Mouse (Mus musculus): ENCODE measurements around the gene Tbc1d22a. TPM values are rescaled to one million over a fixed set of nuclear protein-coding genes. Genes with fewer than 3 reads are reported as not detected.
A peak's percentile ranks its signal among the peaks of the same experiment; 100 is the strongest.
"Not testable (repeated sequence)": the region's sequence is repeated elsewhere in the genome, so short reads cannot be mapped to it uniquely, and the experiment has no call there.

Tbc1d22a gene
- polyA plus RNA-seq, 1 experiment from 2014 or later = 8.7 TPM

DNA sequence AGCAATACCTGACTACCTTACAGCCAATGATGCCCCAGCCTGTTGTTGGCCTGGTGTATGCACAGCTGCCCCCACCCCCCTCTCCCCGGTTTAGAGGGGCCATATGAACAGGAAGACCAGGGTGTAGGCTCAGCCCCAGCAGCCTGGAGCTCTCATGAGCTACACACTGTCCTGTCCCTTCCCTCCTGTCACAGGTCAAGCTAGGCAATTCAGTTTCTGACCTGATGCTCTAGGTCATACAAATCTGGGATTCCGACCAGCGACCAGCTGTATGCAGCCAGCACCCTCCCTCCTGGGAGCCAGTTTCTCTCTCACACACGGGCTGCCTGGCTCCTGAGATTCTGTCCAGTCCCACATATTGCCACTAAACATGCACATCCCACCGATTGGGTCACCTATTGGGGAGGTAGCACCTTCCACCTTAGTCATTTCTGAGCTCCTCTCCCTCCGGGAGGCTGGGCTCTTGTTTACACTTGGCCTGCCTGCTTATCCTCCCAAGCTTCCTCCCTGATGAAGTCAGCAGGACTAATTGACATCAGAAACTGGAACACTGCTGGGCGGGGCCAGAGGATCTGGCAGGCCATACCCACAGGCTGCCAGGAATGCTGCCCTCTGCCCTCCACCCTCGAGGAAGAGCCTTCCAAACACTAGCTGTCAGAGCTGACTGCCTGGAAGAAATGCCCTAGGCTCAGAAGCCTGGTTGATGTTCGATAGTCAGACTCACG is 25.4 kb upstream of the Tbc1d22a start:
- TF ChIP-seq EP300 (optimal IDR thresholded peaks at IDR 0.05) (no peak), CTCF (IDR thresholded peaks at IDR 0.05; ENCODE audit: low read depth) (peak; percentile 31)
- Histone ChIP-seq H3K4me2 (replicated peaks; ENCODE audit: low read depth) (no peak overlapping the region), H3K4me3 (ENCODE audit: low read depth, low read length) (no peak overlapping the region), H3K27me3 (ENCODE audit: control insufficient read depth, insufficient read depth, low read length) (no peaks in the 10 kb centered on the region), H3K9me3 (ENCODE audit: control insufficient read depth, low read length) (no peaks in the 10 kb centered on the region), H3K36me3 (ENCODE audit: control insufficient read depth, insufficient read depth, low read length) (no peaks in the 10 kb centered on the region), H3K4me1 (replicated peaks; ENCODE audit: control insufficient read depth, insufficient read depth) (peaks cover 7% of the 10 kb centered on the region; the same call in 1 of the 2 replicates), H3K27ac (replicated peaks) (peak overlapping the region; percentile 70), H3K9ac (ENCODE audit: low read length) (peak overlapping the region; percentile 38; the same call in 1 of the 2 replicates)
- 25% methylated on average over 10 of the region's 10 CpGs for WGBS
- ATAC-seq (ENCODE audit: low FRiP score, low TSS enrichment) = peak; percentile 65
- peak; percentile 78 for DNase-seq (ENCODE audit: low spot score)

DNA sequence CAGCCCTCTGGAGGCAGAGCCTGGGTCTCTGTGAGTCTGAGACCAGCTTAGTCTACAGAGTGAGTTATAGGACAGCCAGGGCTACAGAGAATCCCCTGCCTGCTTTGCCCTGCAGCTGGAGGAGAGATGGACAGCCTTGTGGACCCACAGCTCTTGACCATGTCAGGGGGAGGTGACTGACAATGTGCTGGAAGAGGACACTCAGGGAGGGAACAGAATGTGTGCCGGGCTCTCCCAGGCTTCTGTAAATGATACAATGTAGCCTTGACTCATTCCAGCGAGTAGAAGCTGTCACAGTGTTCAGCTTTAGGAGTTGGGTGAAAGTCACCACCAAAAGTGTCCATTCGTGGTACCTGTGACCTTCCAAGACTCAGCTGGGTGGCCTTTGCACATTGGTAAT is 23.9 kb upstream of the Tbc1d22a start:
- no peaks in the 10 kb centered on the region for H3K36me3 ChIP-seq (ENCODE audit: control insufficient read depth, insufficient read depth, low read length)
- H3K4me3 ChIP-seq (ENCODE audit: low read depth, low read length) = no peak overlapping the region
- H3K9me3 ChIP-seq (ENCODE audit: control insufficient read depth, low read length) = no peaks in the 10 kb centered on the region
- DNase-seq (ENCODE audit: low spot score) (no peak), ATAC-seq (ENCODE audit: low FRiP score, low TSS enrichment) (no peak)
- 0 out of 2 replicates have a peak, but pooled peaks cover 5% of the 10 kb centered on the region for H3K4me1 ChIP-seq (replicated peaks; ENCODE audit: control insufficient read depth, insufficient read depth)
- H3K9ac ChIP-seq (ENCODE audit: low read length) = no peak overlapping the region
- no peak for TF ChIP-seq EP300 (optimal IDR thresholded peaks at IDR 0.05)
- TF ChIP-seq CTCF (IDR thresholded peaks at IDR 0.05; ENCODE audit: low read depth) = no peak
- no peak overlapping the region for H3K4me2 ChIP-seq (replicated peaks; ENCODE audit: low read depth)
- 73% methylated on average over 3 of the region's 3 CpGs for WGBS
- H3K27me3 ChIP-seq (ENCODE audit: control insufficient read depth, insufficient read depth, low read length) = no peaks in the 10 kb centered on the region
- no peak overlapping the region; the same call in 1 of the 2 replicates for H3K27ac ChIP-seq (replicated peaks)

DNA sequence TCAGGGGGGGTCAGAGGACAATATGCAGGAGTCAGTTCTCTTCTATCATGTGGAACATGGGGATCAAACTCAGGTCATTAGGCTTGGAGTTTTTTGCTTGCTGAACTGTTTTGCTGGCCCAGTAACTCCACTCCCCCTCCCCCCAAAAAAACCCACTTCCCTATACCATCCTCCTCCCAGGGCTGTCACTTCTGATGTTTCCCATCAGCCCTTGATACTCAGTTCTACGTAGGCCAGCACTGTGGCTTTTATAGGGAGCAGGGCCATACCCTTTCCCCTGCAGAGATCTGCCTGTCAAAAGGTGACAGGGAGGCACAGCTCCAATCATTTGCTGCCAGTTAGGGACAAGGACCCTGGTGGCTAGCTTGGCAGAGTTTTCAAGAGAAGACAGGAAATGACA is 22.8 kb upstream of the Tbc1d22a start:
- no peak overlapping the region for H3K4me2 ChIP-seq (replicated peaks; ENCODE audit: low read depth)
- H3K9me3 ChIP-seq (ENCODE audit: control insufficient read depth, low read length) = no peaks in the 10 kb centered on the region
- H3K9ac ChIP-seq (ENCODE audit: low read length) = no peak overlapping the region
- no peak for DNase-seq (ENCODE audit: low spot score)
- whole genome bisulfite sequencing = 46% methylated on average over 1 of the region's 1 CpGs
- no peaks in the 10 kb centered on the region for H3K27me3 ChIP-seq (ENCODE audit: control insufficient read depth, insufficient read depth, low read length)
- H3K4me1 ChIP-seq (replicated peaks; ENCODE audit: control insufficient read depth, insufficient read depth) = 0 out of 2 replicates have a peak, but pooled peaks cover 5% of the 10 kb centered on the region
- ATAC-seq (ENCODE audit: low FRiP score, low TSS enrichment) = no peak
- H3K27ac ChIP-seq (replicated peaks) = no peak overlapping the region
- no peak overlapping the region for H3K4me3 ChIP-seq (ENCODE audit: low read depth, low read length)
- no peak for TF ChIP-seq EP300 (optimal IDR thresholded peaks at IDR 0.05)
- no peak for TF ChIP-seq CTCF (IDR thresholded peaks at IDR 0.05; ENCODE audit: low read depth)
- H3K36me3 ChIP-seq (ENCODE audit: control insufficient read depth, insufficient read depth, low read length) = no peaks in the 10 kb centered on the region

GRCm38 (mm10) chr15:86191933-86192332 is 22.3 kb upstream of the Tbc1d22a start:
- 65% methylated on average over 3 of the region's 3 CpGs for WGBS

GRCm38 (mm10) chr15:86194676-86195453 is 19.4 kb upstream of the Tbc1d22a start:
- H3K9ac ChIP-seq (ENCODE audit: low read length); H3K4me2 ChIP-seq (replicated peaks; ENCODE audit: low read depth): not testable (repeated sequence)
- 77% methylated on average over 53 of the region's 55 CpGs for WGBS

More at GRCm38 (mm10) chr15:86191933-86192332, 22.3 kb upstream of the Tbc1d22a start:
- no peak for ATAC-seq (ENCODE audit: low FRiP score, low TSS enrichment)
- no peak overlapping the region for H3K27ac ChIP-seq (replicated peaks)
- H3K36me3 ChIP-seq (ENCODE audit: control insufficient read depth, insufficient read depth, low read length) = no peaks in the 10 kb centered on the region
- H3K4me1 ChIP-seq (replicated peaks; ENCODE audit: control insufficient read depth, insufficient read depth) = 0 out of 2 replicates have a peak, but pooled peaks cover 5% of the 10 kb centered on the region
- no peaks in the 10 kb centered on the region for H3K27me3 ChIP-seq (ENCODE audit: control insufficient read depth, insufficient read depth, low read length)
- H3K9ac ChIP-seq (ENCODE audit: low read length) = no peak overlapping the region
- H3K9me3 ChIP-seq (ENCODE audit: control insufficient read depth, low read length) = no peaks in the 10 kb centered on the region
- DNase-seq (ENCODE audit: low spot score) = no peak
- TF ChIP-seq CTCF (IDR thresholded peaks at IDR 0.05; ENCODE audit: low read depth) = no peak
- TF ChIP-seq EP300 (optimal IDR thresholded peaks at IDR 0.05) = no peak
- no peak overlapping the region for H3K4me3 ChIP-seq (ENCODE audit: low read depth, low read length)
- H3K4me2 ChIP-seq (replicated peaks; ENCODE audit: low read depth) = no peak overlapping the region

DNA sequence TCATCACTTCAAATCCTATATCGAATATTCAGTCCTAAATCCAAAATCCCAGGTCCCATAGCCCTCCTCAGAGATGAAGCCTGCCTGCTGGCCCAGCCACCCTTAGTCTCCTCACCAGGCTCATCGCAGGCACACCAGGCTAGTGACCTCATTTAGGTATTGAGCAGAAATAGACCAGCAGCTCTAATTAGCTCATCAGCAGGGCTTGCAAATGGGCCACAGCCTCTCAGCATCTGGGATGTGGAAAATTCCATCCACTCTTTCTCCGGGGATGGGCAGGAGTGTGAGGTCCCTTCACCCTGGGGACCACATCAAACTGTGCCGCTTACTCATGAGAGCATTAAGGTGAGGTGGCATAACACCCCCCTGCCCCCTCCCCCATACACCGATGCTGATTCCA is 15.2 kb upstream of the Tbc1d22a start:
- Histone ChIP-seq H3K9me3 (ENCODE audit: control insufficient read depth, low read length) (no peaks in the 10 kb centered on the region), H3K4me2 (replicated peaks; ENCODE audit: low read depth) (no peak overlapping the region), H3K36me3 (ENCODE audit: control insufficient read depth, insufficient read depth, low read length) (no peaks in the 10 kb centered on the region), H3K4me1 (replicated peaks; ENCODE audit: control insufficient read depth, insufficient read depth) (no peaks in the 10 kb centered on the region), H3K4me3 (ENCODE audit: low read depth, low read length) (no peak overlapping the region), H3K27me3 (ENCODE audit: control insufficient read depth, insufficient read depth, low read length) (no peaks in the 10 kb centered on the region), H3K27ac (replicated peaks) (no peak overlapping the region), H3K9ac (ENCODE audit: low read length) (no peak overlapping the region)
- ATAC-seq (ENCODE audit: low FRiP score, low TSS enrichment) (no peak), DNase-seq (ENCODE audit: low spot score) (no peak)
- no peak for TF ChIP-seq EP300 (optimal IDR thresholded peaks at IDR 0.05)
- no peak for TF ChIP-seq CTCF (IDR thresholded peaks at IDR 0.05; ENCODE audit: low read depth)
- 83% methylated on average over 5 of the region's 5 CpGs for WGBS

More at GRCm38 (mm10) chr15:86194676-86195453, 19.4 kb upstream of the Tbc1d22a start:
- not testable (repeated sequence) for DNase-seq (ENCODE audit: low spot score); H3K36me3 ChIP-seq (ENCODE audit: control insufficient read depth, insufficient read depth, low read length); H3K4me1 ChIP-seq (replicated peaks; ENCODE audit: control insufficient read depth, insufficient read depth); H3K4me3 ChIP-seq (ENCODE audit: low read depth, low read length); H3K27me3 ChIP-seq (ENCODE audit: control insufficient read depth, insufficient read depth, low read length); H3K27ac ChIP-seq (replicated peaks); H3K9me3 ChIP-seq (ENCODE audit: control insufficient read depth, low read length)
- peak; percentile 99 for ATAC-seq (ENCODE audit: low FRiP score, low TSS enrichment)
